In genomic region chr7:83675545-83676254, GRCm38 (mm10) we compare ENCODE assay signal across 8 mouse cellular contexts. TPM values are rescaled to one million over a fixed set of nuclear protein-coding genes. Genes with fewer than 3 reads are reported as not detected.
A peak's percentile ranks its signal among the peaks of the same experiment; 100 is the strongest.
DNase-seq lines count a peak whose midpoint lies in the region; ATAC-seq lines count a peak whose summit lies in the region.

No protein-coding gene starts in this region.

- peak; percentile 72 for ATAC-seq in frontal cortex, adult (ENCODE audit: low TSS enrichment)
- ATAC-seq in megakaryocyte-erythroid progenitor cell, adult 5-6 weeks (replicated peaks; ENCODE audit: low FRiP score, low TSS enrichment, poor library complexity, severe bottlenecking) = 0 out of 2 replicates have a peak, but pooled peaks have one; percentile 41

- DNase-seq in frontal cortex, postnatal 36 days (ENCODE audit: low spot score in 2 of 2) = no peak
- peak; percentile 32 for DNase-seq in right cerebral cortex, postnatal 4 days
- no peak for DNase-seq in right cerebral cortex, postnatal 14 days
- peak; percentile 60 for DNase-seq in embryo, embryonic 11 days
- peak; percentile 57 for DNase-seq in thymus, postnatal 25 days
- DNase-seq in cerebellum, adult 8-10 months = no peak

RNA-seq across cellular contexts. Expression of gene Stard5, which starts 43.9 kb away (rescaled TPM):
- 3.0 and 4.6 TPM in 2 replicates for total RNA-seq in megakaryocyte-erythroid progenitor cell, adult 5-6 weeks (2014; fragmentation: Nextera tagmentation)
- total RNA-seq in megakaryocyte-erythroid progenitor cell, adult 5-6 weeks (2017) = 3.3 and 5.0 TPM in 2 replicates

Comparison
In these comparisons a context has a peak if more than half of its experiments do, and no peak if none do; other contexts are left out.
1. DNase-seq: peak in right cerebral cortex, postnatal 4 days (single experiment), embryo, embryonic 11 days (single experiment) and thymus, postnatal 25 days (single experiment); none in frontal cortex, postnatal 36 days (0 of 2), right cerebral cortex, postnatal 14 days (single experiment) and cerebellum, adult 8-10 months (single experiment).